ENCODE assay signal across 18 mouse cellular contexts in genomic region chr4:43091183-43091582, GRCm38 (mm10).
"Had no signal": no experiment of that assay in that cellular context is flagged by ENCODE, and none has a peak within 500 bp of the region (broad histone marks: within the 10 kb centered on the region; RNA-seq: fewer than 3 reads in every experiment).

No protein-coding gene starts in this region.

- H3K4me3 ChIP-seq: left cerebral cortex, adult 2 months; liver, embryonic 13.5 days; megakaryocyte, embryonic 14.5 days; midbrain, embryonic 10.5 days; midbrain, embryonic 13.5 days; myocyte; neural tube, embryonic 13.5 days had no signal

- H3K4me2 ChIP-seq: liver, embryonic 13.5 days; lung, embryonic 14.5 days; midbrain, embryonic 13.5 days; neural tube, embryonic 13.5 days had no signal

- H3K9me3 ChIP-seq: liver, embryonic 13.5 days; megakaryocyte, embryonic 14.5 days; midbrain, embryonic 10.5 days; midbrain, embryonic 13.5 days; neural tube, embryonic 13.5 days had no signal

- H3K4me1 ChIP-seq: liver, embryonic 13.5 days; megakaryocyte, embryonic 14.5 days; midbrain, embryonic 10.5 days; midbrain, embryonic 13.5 days; neural tube, embryonic 13.5 days had no signal

- DNase-seq: kidney, adult 9 months; kidney, postnatal 10 days; kidney, postnatal 36 days; layer of hippocampus, postnatal 36 days; liver, embryonic 13.5 days; lung, embryonic 14.5 days; lung, postnatal 10 days; lung, postnatal 36 days; retina, postnatal 1 day; right cerebral cortex, postnatal 25 days; thymus, postnatal 25 days had no signal

- H3K9ac ChIP-seq: liver, embryonic 13.5 days; lung, embryonic 14.5 days; midbrain, embryonic 13.5 days; neural tube, embryonic 13.5 days had no signal

- H3K36me3 ChIP-seq: liver, embryonic 13.5 days; midbrain, embryonic 10.5 days; neural tube, embryonic 13.5 days had no signal

- H3K27ac ChIP-seq: left cerebral cortex, adult 2 months; liver, embryonic 13.5 days; midbrain, embryonic 10.5 days; midbrain, embryonic 13.5 days; neural tube, embryonic 13.5 days had no signal

- ATAC-seq: midbrain, embryonic 13.5 days; midbrain, embryonic 16.5 days had no signal

- H3K27me3 ChIP-seq: liver, embryonic 13.5 days; midbrain, embryonic 13.5 days; neural tube, embryonic 13.5 days had no signal
